Mouse (Mus musculus) brain, embryonic 14.5 days (tissue): ENCODE measurements around the gene Hoxc6. TPM values are rescaled to one million over a fixed set of nuclear protein-coding genes. Genes with fewer than 3 reads are reported as not detected.

ENCODE experiments used
- DNase-seq: peaks from one replicate; pipeline ENCODE4 v3.0.0-alpha.2; 2011; ENCODE audit warnings: low read depth
- CTCF ChIP-seq: fragments of 200-500 bp; IDR thresholded peaks from 2 replicates; pipeline ENCODE4 v1.5.1; 2012; ENCODE audit warnings: inconsistent platforms, mild to moderate bottlenecking, moderate library complexity, borderline replicate concordance; ENCODE audit not compliant: insufficient read depth, insufficient read length; ENCODE audit errors: extremely low read depth
- POLR2A ChIP-seq: fragments of 200-500 bp; IDR thresholded peaks from 2 replicates; pipeline ENCODE4 v1.6.1; 2012; ENCODE audit warnings: mild to moderate bottlenecking, inconsistent platforms, borderline replicate concordance; ENCODE audit not compliant: poor library complexity, insufficient read depth, insufficient read length, severe bottlenecking; ENCODE audit errors: extremely low read depth
- polyA plus RNA-seq: library from polyadenylated mRNA; depleted of rRNA; stranded (reverse); fragments of >200 nt; gene quantifications from 2 replicates; pipeline ENCODE4 v1.2.3, GENCODE M21; 2012; rRNA removed

Gene Hoxc6
- 0.11 and 0.63 TPM in 2 replicates for polyA plus RNA-seq

GRCm38 (mm10) chr15:102997939-102998355 is at the start of gene Hoxc6:
Gene Hoxc6, plus strand, starts transcription at chr15:102998257.
- TF ChIP-seq POLR2A: no peak
- no peak for TF ChIP-seq CTCF
- DNase-seq: no peak

GRCm38 (mm10) chr15:102948842-102949241 is 49.2 kb upstream of the Hoxc6 start:
- no peak for TF ChIP-seq POLR2A
- no peak for TF ChIP-seq CTCF
- no peak for DNase-seq

- no peak for TF ChIP-seq POLR2A
- TF ChIP-seq CTCF: no peak
- DNase-seq: no peak
Measured at GRCm38 (mm10) chr15:102949696-102950095, 48.4 kb upstream of the Hoxc6 start.

DNA sequence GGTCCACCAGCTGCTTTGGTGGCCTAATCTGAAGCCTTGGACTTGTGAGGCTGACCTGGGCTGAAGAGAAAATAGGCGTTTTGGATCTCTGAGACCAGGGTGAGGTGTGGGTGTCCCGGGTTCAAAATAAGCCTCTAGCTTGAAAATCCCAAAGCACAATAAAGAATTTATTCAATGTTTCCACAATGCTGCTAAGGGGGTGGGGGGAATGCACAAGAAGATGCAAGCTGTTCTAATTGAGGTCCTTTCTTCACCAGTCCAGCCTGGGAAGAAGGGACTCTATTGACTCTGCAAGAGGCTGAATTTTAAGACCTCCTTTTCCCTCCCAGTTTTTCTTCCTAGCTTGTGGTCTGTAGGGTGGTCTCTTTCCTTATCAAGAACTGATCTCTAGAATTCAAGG is 47.2 kb upstream of the Hoxc6 start:
- TF ChIP-seq CTCF: no peak
- no peak for TF ChIP-seq POLR2A
- no peak for DNase-seq

GRCm38 (mm10) chr15:102953561-102953960 is 44.5 kb upstream of the Hoxc6 start:
- TF ChIP-seq CTCF (no peak), POLR2A (no peak)

DNA sequence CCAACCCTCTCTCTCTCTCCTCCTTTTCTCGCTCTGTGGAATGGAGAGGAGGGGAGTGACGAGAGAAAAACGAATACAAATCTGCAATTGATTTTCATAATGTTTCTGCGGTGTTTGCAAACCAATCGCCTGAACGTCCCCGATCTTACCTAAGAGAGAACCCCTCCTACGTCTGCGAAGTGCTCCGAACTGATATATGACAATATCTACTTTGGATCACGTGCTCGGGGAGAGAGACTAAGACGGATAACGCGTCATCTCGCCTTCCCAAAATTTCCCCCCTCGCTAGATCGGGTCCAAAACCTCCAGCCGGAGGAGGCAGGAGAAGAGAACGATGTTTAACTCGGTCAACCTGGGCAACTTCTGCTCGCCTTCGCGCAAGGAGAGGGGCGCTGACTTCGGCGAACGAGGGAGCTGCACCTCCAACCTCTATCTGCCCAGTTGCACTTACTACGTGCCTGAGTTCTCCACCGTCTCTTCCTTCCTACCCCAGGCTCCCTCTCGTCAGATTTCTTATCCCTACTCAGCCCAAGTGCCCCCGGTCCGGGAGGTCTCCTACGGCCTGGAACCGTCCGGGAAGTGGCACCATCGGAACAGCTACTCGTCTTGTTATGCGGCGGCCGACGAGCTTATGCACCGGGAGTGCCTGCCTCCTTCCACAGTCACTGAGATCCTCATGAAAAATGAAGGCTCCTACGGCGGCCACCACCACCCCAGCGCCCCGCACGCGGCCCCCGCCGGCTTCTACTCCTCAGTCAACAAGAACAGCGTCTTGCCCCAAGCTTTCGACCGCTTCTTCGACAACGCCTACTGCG is 43.7 kb upstream of the Hoxc6 start, which contains the start of gene Hoxc11:
Hoxc11 (plus strand) TSS at position 236 of the 815 bp plus-strand sequence.
- DNase-seq: no peak

More at GRCm38 (mm10) chr15:102953561-102953960, 44.5 kb upstream of the Hoxc6 start:
- no peak for DNase-seq

GRCm38 (mm10) chr15:102955007-102955382 is 43.1 kb upstream of the Hoxc6 start:
- TF ChIP-seq CTCF (no peak), POLR2A (no peak)

More for the DNA sequence above, 43.7 kb upstream of the Hoxc6 start, which contains the start of gene Hoxc11:
- TF ChIP-seq POLR2A: no peak
- no peak for TF ChIP-seq CTCF

GRCm38 (mm10) chr15:102955833-102956640 is 42.0 kb upstream of the Hoxc6 start:
- TF ChIP-seq POLR2A (no peak), CTCF (no peak)
- DNase-seq: no peak

More at GRCm38 (mm10) chr15:102955007-102955382, 43.1 kb upstream of the Hoxc6 start:
- no peak for DNase-seq

DNA sequence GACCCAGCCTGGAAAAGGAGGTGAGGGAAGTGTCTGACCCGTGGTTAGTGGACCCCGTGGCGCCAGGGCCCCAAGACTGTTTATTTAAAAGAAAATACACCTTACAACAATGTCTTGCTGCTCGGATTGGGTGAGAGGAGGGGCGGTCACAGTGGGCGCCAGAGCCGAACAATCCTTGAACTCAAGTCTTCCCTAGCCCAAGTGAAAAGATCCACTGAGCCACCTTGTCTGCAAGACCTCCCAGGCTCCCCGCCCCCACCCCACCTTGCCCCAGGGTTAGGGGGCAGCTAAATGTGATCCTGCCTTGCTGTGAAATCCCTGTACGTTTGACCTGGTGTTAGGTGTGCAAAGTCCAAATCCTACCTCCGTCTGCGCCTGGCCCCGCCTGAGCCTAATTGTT is 41.2 kb upstream of the Hoxc6 start:
- DNase-seq: no peak
- no peak for TF ChIP-seq POLR2A
- TF ChIP-seq CTCF: no peak

DNA sequence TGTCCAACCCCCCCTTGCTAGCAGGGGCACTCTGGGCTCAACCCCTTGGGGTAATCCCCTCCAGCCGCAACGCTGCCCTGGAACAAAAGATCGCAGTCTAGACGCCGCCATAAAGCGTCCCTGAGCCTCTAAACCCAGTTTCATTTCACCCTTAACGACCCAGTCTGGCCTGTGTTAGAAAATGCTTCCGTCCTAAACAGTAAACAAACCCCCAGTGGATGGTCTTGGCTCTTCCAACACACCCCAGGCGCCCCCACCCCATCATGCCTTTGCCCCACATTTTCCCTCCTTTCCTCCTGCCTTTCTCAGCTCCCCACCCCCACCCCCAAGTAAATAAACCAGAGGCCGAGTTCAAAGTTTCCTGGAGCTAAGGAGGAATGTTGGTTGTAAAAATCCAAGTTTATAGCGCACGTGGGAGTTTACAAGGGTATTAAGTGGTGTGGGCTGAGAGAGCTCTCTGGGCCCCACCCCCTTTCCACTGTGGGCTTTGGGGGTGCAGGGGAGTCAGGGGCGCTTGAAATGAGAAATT is 38.3 kb upstream of the Hoxc6 start:
- TF ChIP-seq POLR2A (no peak), CTCF (no peak)
- DNase-seq: no peak

DNA sequence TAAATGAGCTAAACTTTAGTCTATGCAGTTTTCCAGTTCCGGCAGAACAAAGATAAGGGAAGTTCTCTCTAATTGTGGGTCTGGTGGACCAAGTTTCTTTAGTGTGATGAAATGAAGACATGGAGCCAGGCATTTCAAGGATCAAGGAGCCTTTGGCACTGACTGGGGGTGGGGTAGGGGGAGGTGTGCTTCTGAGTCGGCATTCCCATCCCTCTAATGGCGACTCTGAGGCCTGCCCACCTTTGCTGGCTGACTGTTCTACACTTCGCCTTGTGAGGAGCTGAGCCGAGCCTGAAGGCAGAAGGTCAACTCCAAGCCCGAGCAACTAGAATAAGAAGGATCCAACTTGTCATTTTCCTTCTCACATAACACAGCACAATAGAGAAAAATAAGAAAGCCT is 36.3 kb upstream of the Hoxc6 start:
- DNase-seq: no peak
- TF ChIP-seq CTCF (no peak), POLR2A (no peak)
